Mouse (Mus musculus) stomach, embryonic 16.5 days (tissue): ENCODE measurements around the gene Spen. TPM values are rescaled to one million over a fixed set of nuclear protein-coding genes. Genes with fewer than 3 reads are reported as not detected.

Source experiments
- ATAC-seq: fragments of 200-750 bp; cut with Nextera tagmentation; 2 replicates; pipeline ENCODE4 v1.8.0; 2017; ENCODE audit warnings: moderate number of reproducible peaks, moderate TSS enrichment; ENCODE audit not compliant: insufficient read depth, low FRiP score
- H3K27ac ChIP-seq: fragments of 300-500 bp; sonication (generic); 2 replicates; pipeline ENCODE4 v1.5.1; 2014; ENCODE audit warnings: low read length
- H3K27me3 ChIP-seq: fragments of 300-500 bp; sonication (generic); 2 replicates; pipeline ENCODE4 v1.6.1; 2014; ENCODE audit warnings: low read length, control low read depth, mixed read lengths; ENCODE audit not compliant: control insufficient read depth, insufficient read depth
- H3K36me3 ChIP-seq: fragments of 300-500 bp; sonication (generic); 2 replicates; pipeline ENCODE4 v1.6.1; 2014; ENCODE audit warnings: low read length; ENCODE audit not compliant: control insufficient read depth, insufficient read depth
- H3K4me1 ChIP-seq: fragments of 300-500 bp; sonication (generic); 2 replicates; pipeline ENCODE4 v1.6.1; 2014; ENCODE audit warnings: low read length, control low read depth, mixed read lengths; ENCODE audit not compliant: control insufficient read depth, insufficient read depth
- H3K4me2 ChIP-seq: fragments of 300-500 bp; sonication (generic); 2 replicates; pipeline ENCODE4 v1.6.1; 2014; ENCODE audit warnings: low read depth, low read length, mixed read lengths
- H3K4me3 ChIP-seq: fragments of 300-500 bp; sonication (generic); replicated peaks from 2 replicates; pipeline ENCODE4 v1.5.1; 2014; ENCODE audit warnings: mild to moderate bottlenecking, low read length
- H3K9ac ChIP-seq: fragments of 300-500 bp; sonication (generic); 2 replicates; pipeline ENCODE4 v1.6.1; 2014; ENCODE audit warnings: low read length
- H3K9me3 ChIP-seq: fragments of 300-500 bp; sonication (generic); replicated peaks from 2 replicates; pipeline ENCODE4 v1.6.1; 2016; ENCODE audit warnings: low read length, control low read depth; ENCODE audit not compliant: control insufficient read depth
- WGBS: fragments of 180-500 bp; shearing (Covaris S2); extraction: QIAGEN DNeasy Blood & Tissue Kit; methylation state at CpG from one replicate; pipeline ENCODE4 v1.1.7; 2014; 5-methylcytosine and 5-hydroxymethylcytosine counted together
- polyA plus RNA-seq: library from polyadenylated mRNA; unstranded; fragments of >200 nt; fragmentation: Nextera tagmentation; extraction: Ambion mirVana; gene quantifications from 2 replicates; pipeline ENCODE4 v1.2.1, GENCODE M21; 2015

Spen gene
- polyA plus RNA-seq, 1 experiment from 2014 or later: 6.2 TPM

DNA sequence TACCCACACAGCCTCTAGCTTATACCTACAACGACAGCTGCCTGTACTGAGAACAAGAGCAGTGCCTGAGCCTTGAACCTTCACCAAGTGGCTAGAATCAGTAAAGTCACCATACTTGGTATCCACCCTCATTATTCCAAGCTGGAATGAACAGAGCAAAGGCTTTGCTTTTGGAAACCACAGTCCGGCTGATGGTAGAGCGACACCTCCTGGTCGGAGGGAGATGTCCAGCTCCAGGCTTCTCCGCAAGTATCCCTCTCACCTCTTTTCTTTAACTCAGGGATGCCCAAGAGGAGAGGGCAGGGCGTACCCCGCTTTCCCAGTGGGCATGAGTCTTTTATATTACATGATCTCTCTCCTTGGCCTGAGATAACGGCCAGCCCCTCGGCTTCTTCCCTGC, 108.5 kb downstream of the Spen start:
- H3K36me3 ChIP-seq: no peaks in the 10 kb centered on the region
- no peak overlapping the region for H3K27ac ChIP-seq
- peaks cover 18% of the 10 kb centered on the region for H3K4me1 ChIP-seq
- no peak overlapping the region for H3K9ac ChIP-seq
- no peak overlapping the region for H3K4me2 ChIP-seq
- no peaks in the 10 kb centered on the region for H3K27me3 ChIP-seq
- H3K9me3 ChIP-seq: no peaks in the 10 kb centered on the region
- no peak for ATAC-seq
- WGBS: 51% methylated on average over 9 of the region's 9 CpGs
- H3K4me3 ChIP-seq: no peak overlapping the region

DNA sequence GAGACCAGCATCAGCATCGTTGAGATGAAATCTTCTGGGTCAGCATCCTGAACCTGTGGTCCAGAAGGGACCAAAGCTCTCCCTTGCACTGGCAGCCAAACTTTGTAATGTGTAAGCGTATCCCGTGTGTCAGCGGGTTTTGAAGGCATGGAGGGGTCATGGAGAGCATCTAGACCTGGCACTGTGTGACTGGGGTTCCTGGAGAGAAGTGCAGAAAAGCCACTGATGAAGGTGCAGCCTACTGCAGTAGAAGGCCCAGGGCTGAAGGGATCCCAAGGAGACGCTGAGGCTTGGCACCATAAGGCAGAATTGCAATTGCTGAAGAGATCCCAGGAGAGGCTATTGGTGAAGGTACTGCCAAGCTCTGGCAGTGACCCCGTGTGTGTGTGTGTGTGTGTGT, 109.0 kb downstream of the Spen start:
- no peak overlapping the region for H3K4me2 ChIP-seq
- H3K27ac ChIP-seq: no peak overlapping the region
- H3K4me3 ChIP-seq: no peak overlapping the region
- H3K9me3 ChIP-seq: no peaks in the 10 kb centered on the region
- H3K27me3 ChIP-seq: no peaks in the 10 kb centered on the region
- WGBS: 77% methylated on average over 6 of the region's 6 CpGs
- no peak for ATAC-seq
- peaks cover 18% of the 10 kb centered on the region for H3K4me1 ChIP-seq
- no peaks in the 10 kb centered on the region for H3K36me3 ChIP-seq
- no peak overlapping the region for H3K9ac ChIP-seq

DNA sequence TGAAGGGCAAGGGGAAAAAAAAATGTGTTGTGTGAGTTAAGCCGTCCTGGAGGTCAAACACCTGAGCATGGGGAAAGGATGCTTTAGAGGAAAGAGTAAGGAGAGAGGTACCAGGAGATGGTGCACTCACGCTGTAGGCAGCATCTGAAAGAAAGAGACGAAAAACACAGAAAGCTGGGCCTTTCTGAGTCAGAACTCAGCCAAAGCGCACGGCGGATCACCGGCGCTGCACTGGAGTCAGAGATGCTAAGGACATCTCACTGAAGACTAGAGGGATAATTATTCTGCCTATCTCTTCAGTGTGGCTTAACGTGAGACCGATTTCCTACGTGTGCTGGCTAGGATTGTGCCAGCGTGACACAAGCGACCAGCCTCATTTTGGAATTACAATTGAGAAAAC, 110.5 kb downstream of the Spen start:
- WGBS: 86% methylated on average over 13 of the region's 13 CpGs
- H3K9ac ChIP-seq: no peak overlapping the region
- no peaks in the 10 kb centered on the region for H3K9me3 ChIP-seq
- H3K27ac ChIP-seq: no peak overlapping the region
- H3K4me3 ChIP-seq: no peak overlapping the region
- H3K27me3 ChIP-seq: no peaks in the 10 kb centered on the region
- H3K4me1 ChIP-seq: peaks cover 18% of the 10 kb centered on the region
- no peaks in the 10 kb centered on the region for H3K36me3 ChIP-seq
- H3K4me2 ChIP-seq: no peak overlapping the region
- no peak for ATAC-seq

DNA sequence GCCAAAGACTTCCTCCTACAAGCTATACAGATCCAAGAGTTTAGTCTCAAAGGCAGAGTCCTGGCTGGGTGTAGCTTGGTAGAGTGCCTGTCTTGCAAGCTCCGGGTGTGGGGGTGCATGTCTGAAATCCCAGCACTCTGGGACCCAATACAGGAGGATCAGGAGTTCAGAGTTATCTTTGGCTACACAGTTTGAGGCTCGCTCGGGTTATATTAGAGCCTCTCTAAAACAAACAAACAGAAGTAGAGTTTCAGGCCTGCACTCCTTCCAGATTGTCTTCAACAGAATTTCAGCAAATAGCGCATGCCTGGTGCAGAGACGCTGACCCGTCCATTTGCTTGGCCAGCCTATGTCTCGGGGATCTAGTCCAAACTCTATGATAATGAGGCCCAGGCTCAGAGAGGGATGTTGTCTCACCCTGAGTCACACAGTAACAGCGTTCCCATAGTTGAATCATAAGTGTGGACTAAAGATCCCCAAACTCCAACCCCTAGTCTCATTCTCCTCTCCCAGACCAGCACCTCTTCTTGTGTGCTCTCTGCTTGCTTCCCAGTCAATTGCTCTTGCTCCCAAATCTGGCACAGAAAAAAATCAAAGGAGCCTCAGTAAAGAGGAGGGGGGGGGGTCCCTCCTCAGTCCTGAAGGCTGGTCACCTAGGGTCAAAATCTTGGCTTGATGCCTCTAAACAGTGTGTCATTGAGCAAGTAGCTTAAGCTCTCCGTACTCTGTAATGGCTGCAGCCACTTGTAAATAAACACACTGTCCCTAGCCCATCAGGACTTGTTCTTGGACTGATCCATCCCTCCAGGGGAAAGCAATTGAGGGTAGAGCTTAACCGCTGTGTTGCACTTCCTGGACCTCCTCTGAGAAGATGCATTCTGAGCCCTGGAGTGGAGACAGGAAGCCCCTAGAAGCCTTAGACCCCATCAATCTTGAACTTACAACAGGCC, 111.3 kb downstream of the Spen start:
- Histone ChIP-seq H3K4me3 (no peak overlapping the region), H3K27me3 (no peaks in the 10 kb centered on the region), H3K9ac (no peak overlapping the region), H3K4me1 (peaks cover 18% of the 10 kb centered on the region), H3K27ac (peak overlapping the region; percentile 36; the same call in 1 of the 2 replicates), H3K9me3 (no peaks in the 10 kb centered on the region), H3K36me3 (no peaks in the 10 kb centered on the region), H3K4me2 (no peak overlapping the region)
- 48% methylated on average over 10 of the region's 10 CpGs for WGBS
- ATAC-seq: no peak

DNA sequence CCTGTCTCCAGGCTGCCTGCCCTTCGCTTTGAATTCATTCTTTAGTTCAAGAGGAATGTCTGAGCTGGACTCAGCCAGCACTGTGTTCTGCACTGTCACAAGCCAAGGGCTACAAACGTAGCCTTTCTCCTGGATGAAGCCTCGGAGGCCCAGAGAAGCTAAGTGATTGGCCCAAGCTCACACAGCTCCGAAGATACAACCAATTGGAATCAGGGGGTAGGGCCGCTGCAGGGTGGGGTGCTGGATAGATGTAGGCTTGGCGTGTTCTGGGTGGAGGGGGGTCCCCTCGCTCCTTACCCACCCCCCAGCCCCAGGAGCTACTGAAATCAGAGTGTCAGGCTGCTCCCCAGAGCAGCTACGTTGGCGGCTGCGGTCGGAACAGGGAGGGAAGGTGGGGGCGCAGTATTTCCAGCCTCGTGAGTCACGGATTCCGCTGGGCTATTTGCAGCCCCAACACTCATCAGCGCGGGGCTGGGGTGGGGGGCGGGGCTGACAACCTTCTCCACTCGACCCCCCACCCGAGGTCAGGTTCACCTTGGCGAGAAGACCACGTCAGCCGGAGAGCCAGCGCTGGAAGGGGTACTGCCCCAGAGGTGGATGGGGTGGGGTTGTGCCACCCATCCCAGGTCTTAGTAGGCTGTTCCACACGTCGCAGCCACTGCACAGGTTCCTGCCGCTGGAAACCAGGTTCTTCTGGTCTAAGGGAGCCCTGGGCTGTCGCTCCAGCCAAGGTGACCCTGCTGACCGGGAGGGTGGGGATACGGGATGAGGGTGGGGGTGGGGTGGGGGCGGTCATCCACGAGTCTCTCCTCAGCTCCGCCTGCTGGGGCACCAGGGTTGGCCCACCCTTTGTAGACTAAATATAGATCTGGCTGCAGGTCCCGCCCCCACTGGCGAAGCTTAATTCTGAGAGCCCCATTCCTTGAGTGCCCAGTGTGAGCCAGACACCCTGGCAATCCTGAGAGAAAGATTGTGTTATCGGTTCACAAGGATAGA, 112.6 kb downstream of the Spen start:
- no peaks in the 10 kb centered on the region for H3K27me3 ChIP-seq
- H3K9me3 ChIP-seq: no peaks in the 10 kb centered on the region
- H3K27ac ChIP-seq: peak overlapping the region; percentile 36
- H3K36me3 ChIP-seq: no peaks in the 10 kb centered on the region
- peak overlapping the region; percentile 47 for H3K4me3 ChIP-seq
- 4% methylated on average over 36 of the region's 36 CpGs for WGBS
- ATAC-seq: peak; percentile 78
- H3K4me1 ChIP-seq: peaks cover 29% of the 10 kb centered on the region
- H3K4me2 ChIP-seq: peak overlapping the region; percentile 74
- peak overlapping the region; percentile 71 for H3K9ac ChIP-seq

DNA sequence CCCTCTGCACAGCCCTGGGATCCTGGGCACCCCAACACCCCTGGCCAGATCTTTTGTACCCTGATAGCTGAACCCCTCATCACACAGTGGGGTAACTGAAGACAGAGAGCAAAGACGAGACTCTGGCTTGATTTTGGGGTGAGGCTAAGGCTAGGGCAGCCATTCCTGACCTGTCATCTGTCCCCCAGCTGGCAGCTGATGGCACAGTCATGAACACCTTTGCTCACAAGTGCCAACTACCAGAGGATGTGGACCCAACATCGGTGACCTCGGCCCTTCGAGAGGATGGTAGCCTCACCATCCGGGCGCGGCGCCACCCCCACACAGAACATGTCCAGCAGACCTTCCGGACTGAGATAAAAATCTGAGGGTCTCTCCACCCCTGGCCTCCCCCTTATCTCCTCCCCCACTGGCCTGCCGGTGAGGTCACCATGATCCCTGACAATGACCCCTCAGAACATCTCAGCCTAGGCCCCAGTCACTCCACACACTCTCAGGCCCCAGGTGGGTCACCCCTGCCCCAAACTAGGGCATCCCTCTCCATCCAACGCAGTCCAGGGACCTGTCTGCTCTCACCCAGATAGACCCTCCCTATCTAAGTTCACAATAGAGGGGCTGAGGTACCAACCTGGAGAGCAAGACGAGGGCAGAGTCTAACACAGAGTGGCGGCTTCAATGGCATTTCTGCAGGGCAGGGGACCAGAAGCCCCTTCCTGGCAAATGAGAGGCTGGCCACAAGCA, 114.5 kb downstream of the Spen start:
- no peak overlapping the region for H3K4me3 ChIP-seq
- WGBS: 88% methylated on average over 13 of the region's 13 CpGs
- no peaks in the 10 kb centered on the region for H3K36me3 ChIP-seq
- H3K9me3 ChIP-seq: no peaks in the 10 kb centered on the region
- ATAC-seq: no peak
- no peaks in the 10 kb centered on the region for H3K27me3 ChIP-seq
- H3K4me1 ChIP-seq: peaks cover 41% of the 10 kb centered on the region
- no peak overlapping the region for H3K27ac ChIP-seq
- H3K4me2 ChIP-seq: no peak overlapping the region
- H3K9ac ChIP-seq: no peak overlapping the region

DNA sequence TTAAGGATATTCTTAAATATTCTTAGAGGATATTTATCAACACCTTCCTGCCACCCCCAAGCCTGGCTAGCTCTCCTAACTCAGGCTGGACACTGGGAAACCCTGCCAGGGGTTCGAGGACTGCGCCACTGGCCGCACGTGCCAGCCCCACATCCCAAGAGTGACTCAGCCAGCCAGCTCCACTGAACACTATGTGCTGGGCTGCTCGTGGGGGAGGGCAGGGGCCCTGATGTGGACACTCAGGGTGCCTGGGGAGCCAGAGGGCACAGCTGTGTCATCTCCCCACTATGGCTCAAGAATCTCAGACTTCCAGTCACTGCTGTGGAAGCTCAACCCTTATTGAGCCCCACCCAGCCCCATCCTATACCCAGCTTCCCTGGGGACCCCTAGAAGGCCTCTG, 115.1 kb downstream of the Spen start:
- Histone ChIP-seq H3K9me3 (no peaks in the 10 kb centered on the region), H3K4me1 (peaks cover 41% of the 10 kb centered on the region), H3K27ac (no peak overlapping the region), H3K36me3 (no peaks in the 10 kb centered on the region), H3K4me2 (no peak overlapping the region), H3K27me3 (no peaks in the 10 kb centered on the region), H3K9ac (no peak overlapping the region), H3K4me3 (no peak overlapping the region)
- ATAC-seq: no peak
- WGBS: 79% methylated on average over 5 of the region's 5 CpGs

DNA sequence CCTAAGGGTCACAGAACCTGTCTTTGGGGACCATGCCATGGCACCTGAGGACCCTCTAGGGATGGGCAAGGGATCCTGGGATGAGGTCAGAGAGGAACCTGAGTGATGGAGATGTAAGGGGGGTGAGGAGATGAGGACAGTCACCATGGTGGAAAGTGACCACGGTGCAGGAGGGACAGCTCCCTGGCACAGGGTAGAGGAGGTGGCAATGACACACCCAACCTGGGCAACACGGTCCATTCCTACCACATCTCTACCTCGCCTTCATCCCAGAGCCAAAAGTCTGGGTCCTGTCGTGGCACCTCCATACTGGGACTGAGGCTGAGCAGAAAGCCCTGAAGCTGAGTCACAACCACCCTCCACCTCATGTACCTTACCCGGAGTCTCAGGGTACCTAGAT, 115.6 kb downstream of the Spen start:
- Histone ChIP-seq H3K4me2 (peak overlapping the region; percentile 34; the same call in 1 of the 2 replicates), H3K27me3 (no peaks in the 10 kb centered on the region), H3K4me1 (peaks cover 41% of the 10 kb centered on the region), H3K27ac (no peak overlapping the region), H3K36me3 (no peaks in the 10 kb centered on the region), H3K9ac (no peak overlapping the region; the same call in 1 of the 2 replicates), H3K4me3 (no peak overlapping the region), H3K9me3 (no peaks in the 10 kb centered on the region)
- WGBS: 86% methylated on average over 5 of the region's 5 CpGs
- ATAC-seq: no peak
